Mouse (Mus musculus) adrenal gland, postnatal 25 days (tissue): ENCODE results near the gene Rhoh. TPM values are rescaled to one million over a fixed set of nuclear protein-coding genes. Genes with fewer than 3 reads are reported as not detected.

ENCODE experiments used
- DNase-seq: peaks from one replicate; pipeline ENCODE4 v3.0.0; 2021; ENCODE audit warnings: mixed read lengths
- total RNA-seq: library from RNA; stranded (reverse); gene quantifications from 2 replicates; pipeline ENCODE4 v1.2.3, GENCODE M21; 2021

Rhoh gene
- total RNA-seq, 1 experiment from 2014 or later: 0.30 TPM

- no peak for DNase-seq
Observed at GRCm38 (mm10) chr5:65933258-65933657, 72.2 kb downstream of the Rhoh start.

- DNase-seq: no peak
Observed at GRCm38 (mm10) chr5:65933764-65934163, 72.8 kb downstream of the Rhoh start.

GRCm38 (mm10) chr5:65934783-65935182, 73.8 kb downstream of the Rhoh start, which contains the start of gene Chrna9:
Gene Chrna9, plus strand, starts transcription at chr5:65934921.
- no peak for DNase-seq

GRCm38 (mm10) chr5:65937011-65937726, 76.2 kb downstream of the Rhoh start:
- no peak for DNase-seq

GRCm38 (mm10) chr5:65937998-65938715, 77.1 kb downstream of the Rhoh start:
- peak; percentile 79 for DNase-seq

- no peak for DNase-seq
Observed at GRCm38 (mm10) chr5:65941145-65941544, 80.1 kb downstream of the Rhoh start.

Other genes with a start within 250 kb of the Rhoh start
- gene Pds5a, start 162.9 kb upstream of the Rhoh start, total RNA-seq: 111 and 121 TPM in 2 replicates
- 15.7 and 28.0 TPM in 2 replicates for gene N4bp2, start 97.7 kb upstream of the Rhoh start, total RNA-seq
- gene Chrna9, start 73.7 kb downstream of the Rhoh start, total RNA-seq: not detected in 2 replicates
- 0.79 and 1.00 TPM in 2 replicates for gene 9130230L23Rik, start 143.1 kb downstream of the Rhoh start, total RNA-seq